Mouse (Mus musculus) myocyte (in vitro differentiated cells): ENCODE measurements around the gene Auts2.

Source experiments
- CEBPB ChIP-seq: IDR thresholded peaks from 2 replicates; pipeline ENCODE4 v1.6.1; 2011; ENCODE audit warnings: mild to moderate bottlenecking, moderate library complexity; ENCODE audit not compliant: poor library complexity, insufficient read depth, severe bottlenecking
- E2F4 ChIP-seq: IDR thresholded peaks from one replicate; pipeline ENCODE4 v1.6.1; 2011; ENCODE audit warnings: mild to moderate bottlenecking, control low read depth, moderate library complexity; ENCODE audit not compliant: insufficient read depth
- POLR2A ChIP-seq: IDR thresholded peaks from one replicate; pipeline ENCODE4 v1.6.1; 2011; ENCODE audit warnings: low read depth, mild to moderate bottlenecking, control low read depth, moderate library complexity; ENCODE audit not compliant: insufficient read length
- TCF3 ChIP-seq: IDR thresholded peaks from one replicate; pipeline ENCODE4 v1.6.1; 2011; ENCODE audit warnings: low read depth, control low read depth; ENCODE audit not compliant: insufficient read length

GRCm38 (mm10) chr5:131743069-131743468 lies 800.1 kb downstream of the Auts2 start:
- TF ChIP-seq POLR2A, result no peak
- no peak for TF ChIP-seq TCF3
- TF ChIP-seq CEBPB, result no peak
- no peak for TF ChIP-seq E2F4
